Mouse (Mus musculus): ENCODE data around the gene Cacng6.

Gene Cacng6

DNA sequence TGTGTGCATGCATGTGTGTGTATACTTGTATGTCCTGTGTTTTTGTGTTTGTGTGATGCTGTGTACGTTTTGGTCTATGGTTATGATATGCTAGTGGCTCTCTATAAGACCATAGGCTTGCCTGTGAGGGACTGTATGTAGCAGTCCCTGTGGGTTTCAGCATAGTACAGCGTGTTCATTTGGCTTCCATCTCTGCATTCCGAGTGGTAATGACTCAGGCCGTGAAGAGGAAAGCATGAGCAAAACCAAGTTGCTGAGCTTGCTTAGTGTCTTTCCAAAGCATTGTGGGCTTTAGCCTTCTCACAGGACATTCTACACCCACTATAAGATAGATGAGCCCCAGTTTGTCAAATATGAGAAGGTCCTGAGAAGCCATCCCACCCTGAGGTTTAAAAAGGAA is 39.3 kb downstream of the Cacng6 start:
- no peak for DNase-seq (ENCODE audit: low read depth)

DNA sequence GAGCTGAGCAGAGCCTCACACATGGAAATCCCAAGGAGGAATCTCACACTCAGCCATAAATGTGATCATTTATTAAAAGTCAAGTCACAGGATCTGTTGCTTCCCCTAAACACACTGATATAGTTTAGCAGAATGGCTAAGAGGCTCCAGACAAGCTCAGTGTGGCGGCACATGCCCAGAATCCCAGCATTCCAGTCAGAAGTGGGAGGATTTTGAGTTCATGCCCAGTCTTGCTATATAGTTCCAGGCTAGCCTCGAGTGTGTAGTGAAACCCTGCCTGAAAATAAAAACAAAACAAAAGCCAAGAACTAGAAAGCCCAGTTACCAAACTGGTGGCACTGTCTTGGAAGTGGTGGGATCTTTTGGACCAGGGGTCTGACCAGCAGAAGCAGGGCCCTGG is 44.6 kb downstream of the Cacng6 start:
- no peak for DNase-seq (ENCODE audit: low read depth)

DNA sequence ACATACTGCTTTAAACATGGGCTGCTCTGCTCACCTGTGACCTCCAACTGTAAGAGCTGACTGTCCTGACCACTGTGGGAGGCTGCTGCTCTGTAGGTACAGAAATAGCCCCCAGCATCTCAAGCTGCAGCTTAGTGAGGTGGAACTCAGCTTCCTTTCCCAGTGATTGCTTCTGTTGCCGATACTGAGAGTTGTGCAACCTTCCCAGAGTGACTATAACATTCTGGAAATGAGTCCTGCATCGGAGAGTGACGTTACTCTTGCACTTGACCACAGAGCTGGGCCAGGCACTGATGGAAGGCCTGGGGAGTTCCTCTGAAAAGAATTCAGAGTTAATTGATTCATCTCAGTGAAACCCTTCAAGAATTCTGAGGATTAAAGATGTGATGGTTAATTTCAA is 48.8 kb downstream of the Cacng6 start:
- no peak for DNase-seq (ENCODE audit: low read depth)

DNA sequence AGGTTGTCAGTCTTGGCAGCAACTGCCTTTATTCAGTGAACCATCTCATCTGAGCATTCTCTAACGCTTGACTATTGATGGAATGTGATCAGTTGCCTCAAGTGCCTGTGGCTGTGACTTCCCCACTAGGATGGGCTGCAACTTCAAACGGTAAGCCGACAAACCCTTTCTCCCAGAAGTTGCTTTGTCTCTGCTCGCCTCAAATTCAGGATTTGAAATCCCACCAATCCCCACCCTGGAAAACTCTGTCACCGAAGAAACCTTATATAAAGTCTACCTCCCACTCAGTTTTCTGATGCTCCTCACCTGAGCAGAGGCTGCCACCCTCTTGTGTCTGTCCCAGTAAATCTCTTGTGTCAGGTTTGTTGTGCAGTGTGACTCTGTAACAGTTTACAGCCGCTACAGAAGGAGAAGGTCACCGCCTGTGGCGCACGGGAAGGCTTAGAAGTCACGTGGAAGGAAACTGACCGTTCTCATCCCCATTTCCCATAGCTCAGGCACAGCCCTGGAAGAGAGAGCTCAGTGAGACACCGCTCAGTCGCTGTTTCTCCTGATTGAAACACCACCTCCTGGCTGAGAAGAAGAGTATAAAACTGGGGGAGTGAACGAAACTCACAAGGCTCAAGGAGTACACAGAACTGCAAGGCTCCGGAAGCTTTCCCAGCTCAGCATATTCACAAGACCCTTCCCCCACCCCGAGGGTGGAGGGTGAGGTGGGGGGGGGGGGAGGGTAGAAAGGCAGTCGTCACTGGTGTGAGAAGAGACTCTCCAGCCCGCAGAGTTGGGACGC is 50.5 kb downstream of the Cacng6 start:
- DNase-seq (ENCODE audit: low read depth): no peak

DNA sequence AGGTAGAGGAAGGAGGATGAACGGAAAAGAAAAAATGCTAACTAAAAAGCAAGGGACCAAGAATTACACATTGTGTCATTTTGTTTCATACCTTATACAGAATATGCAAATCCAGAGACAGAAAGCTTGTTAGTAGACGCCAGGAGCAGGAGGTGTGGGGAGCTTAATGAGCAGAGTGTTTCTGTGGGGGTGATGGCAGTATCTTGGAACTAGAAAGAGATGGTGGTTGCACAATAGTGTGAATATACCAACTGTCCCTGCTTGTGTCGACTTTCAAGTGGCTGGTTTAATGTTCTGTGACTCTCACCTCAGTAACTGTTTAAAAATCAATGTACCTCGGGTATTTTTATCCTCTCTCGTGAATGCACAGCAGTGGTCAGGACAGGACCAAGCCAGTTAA is 52.7 kb downstream of the Cacng6 start:
- DNase-seq (ENCODE audit: low read depth): no peak

DNA sequence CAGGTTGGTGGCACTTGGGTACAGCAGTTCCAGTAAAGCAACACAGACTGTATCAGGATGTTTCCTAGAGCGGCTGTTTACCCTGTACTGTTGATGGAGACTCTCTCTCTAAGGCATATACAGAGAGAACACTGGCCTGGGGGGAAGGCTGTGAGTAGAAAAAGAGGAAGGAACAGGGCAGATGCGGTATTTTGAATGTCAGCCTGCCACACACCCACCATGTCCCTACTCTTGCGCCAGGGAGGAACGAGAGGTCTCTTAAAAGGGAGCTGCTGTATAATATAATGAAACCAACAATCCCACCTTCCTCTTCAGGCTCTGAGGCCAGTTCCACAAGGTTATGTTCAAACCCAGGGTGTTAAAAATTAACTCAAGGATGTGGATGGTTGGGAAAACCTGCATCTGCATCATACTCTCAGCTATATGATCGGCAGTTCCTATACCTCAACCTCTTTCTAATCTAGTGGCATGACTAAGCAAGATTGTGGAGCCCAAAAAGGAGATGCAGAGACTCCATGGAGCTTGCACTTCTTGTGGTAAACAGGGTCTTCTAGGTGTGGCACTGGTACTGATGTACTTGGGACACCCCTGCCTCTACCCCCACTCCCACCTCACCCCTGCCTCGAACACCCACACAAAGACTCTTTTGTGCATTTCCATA is 58.1 kb downstream of the Cacng6 start:
- DNase-seq (ENCODE audit: low read depth): no peak

All from induced T-regulatory cell, adult 2 months (primary cell).